Mouse (Mus musculus) adrenal gland, adult 8-10 months (tissue): ENCODE results near the gene Col6a1. TPM values are rescaled to one million over a fixed set of nuclear protein-coding genes. Genes with fewer than 3 reads are reported as not detected.
"Not testable (repeated sequence)": the region's sequence is repeated elsewhere in the genome, so short reads cannot be mapped to it uniquely, and the experiment has no call there.

Source experiments
- DNase-seq: peaks from one replicate; pipeline ENCODE4 v3.0.0; 2022
- total RNA-seq, 4 experiments: library from RNA; stranded (reverse); gene quantifications; 2 replicates each; pipeline ENCODE4 v1.2.4; 2022

Col6a1 gene
- 100 to 1,000 TPM; 163 to 254 (median 213) TPM for total RNA-seq

GRCm38 (mm10) chr10:76725682-76726285, at the start of gene Col6a1:
TSS of gene Col6a1 (minus strand) at chr10:76726168.
- DNase-seq = no peak

- no peak for DNase-seq
Measured at GRCm38 (mm10) chr10:76771624-76772023, 45.7 kb upstream of the Col6a1 start.

GRCm38 (mm10) chr10:76771086-76771485, 45.1 kb upstream of the Col6a1 start:
- DNase-seq = no peak

GRCm38 (mm10) chr10:76769581-76769980, 43.6 kb upstream of the Col6a1 start:
- DNase-seq = no peak

GRCm38 (mm10) chr10:76766196-76766595, 40.2 kb upstream of the Col6a1 start:
- DNase-seq = no peak

GRCm38 (mm10) chr10:76764927-76765326, 39.0 kb upstream of the Col6a1 start:
- DNase-seq = no peak

GRCm38 (mm10) chr10:76763016-76763415, 37.0 kb upstream of the Col6a1 start:
- no peak for DNase-seq

GRCm38 (mm10) chr10:76762411-76762810, 36.4 kb upstream of the Col6a1 start:
- no peak for DNase-seq

- DNase-seq = no peak
Measured at GRCm38 (mm10) chr10:76759878-76760277, 33.9 kb upstream of the Col6a1 start.

- no peak for DNase-seq
Measured at GRCm38 (mm10) chr10:76753640-76754039, 27.7 kb upstream of the Col6a1 start.

- DNase-seq = not testable (repeated sequence)
Measured at GRCm38 (mm10) chr10:76744267-76744666, 18.3 kb upstream of the Col6a1 start.

GRCm38 (mm10) chr10:76736764-76737163, 10.8 kb upstream of the Col6a1 start:
- no peak for DNase-seq

- no peak for DNase-seq
Measured at GRCm38 (mm10) chr10:76734979-76735378, 9.0 kb upstream of the Col6a1 start.

GRCm38 (mm10) chr10:76733677-76734068, 7.7 kb upstream of the Col6a1 start:
- DNase-seq = no peak

- DNase-seq = no peak
Measured at GRCm38 (mm10) chr10:76732881-76733676, 7.1 kb upstream of the Col6a1 start.

- DNase-seq = no peak
Measured at GRCm38 (mm10) chr10:76732391-76732790, 6.4 kb upstream of the Col6a1 start.

GRCm38 (mm10) chr10:76731621-76732239, 5.8 kb upstream of the Col6a1 start:
- DNase-seq = peak; percentile 72

- DNase-seq = no peak
Measured at GRCm38 (mm10) chr10:76729631-76730620, 4.0 kb upstream of the Col6a1 start.

- no peak for DNase-seq
Measured at GRCm38 (mm10) chr10:76728369-76728768, 2.4 kb upstream of the Col6a1 start.

- DNase-seq = no peak
Measured at GRCm38 (mm10) chr10:76727301-76727700, 1.3 kb upstream of the Col6a1 start.

- DNase-seq = no peak
Measured at GRCm38 (mm10) chr10:76726866-76727265, 898 bp upstream of the Col6a1 start.

- DNase-seq = no peak
Measured at GRCm38 (mm10) chr10:76725097-76725496, 871 bp downstream of the Col6a1 start.
